Mouse (Mus musculus): Measurements from ENCODE around the gene Nufip2. TPM values are rescaled to one million over a fixed set of nuclear protein-coding genes. Genes with fewer than 3 reads are reported as not detected.
"Not testable (repeated sequence)": the region's sequence is repeated elsewhere in the genome, so short reads cannot be mapped to it uniquely, and the experiment has no call there.

Gene Nufip2
- polyA plus RNA-seq, 1 experiment, result 5.4 TPM

DNA sequence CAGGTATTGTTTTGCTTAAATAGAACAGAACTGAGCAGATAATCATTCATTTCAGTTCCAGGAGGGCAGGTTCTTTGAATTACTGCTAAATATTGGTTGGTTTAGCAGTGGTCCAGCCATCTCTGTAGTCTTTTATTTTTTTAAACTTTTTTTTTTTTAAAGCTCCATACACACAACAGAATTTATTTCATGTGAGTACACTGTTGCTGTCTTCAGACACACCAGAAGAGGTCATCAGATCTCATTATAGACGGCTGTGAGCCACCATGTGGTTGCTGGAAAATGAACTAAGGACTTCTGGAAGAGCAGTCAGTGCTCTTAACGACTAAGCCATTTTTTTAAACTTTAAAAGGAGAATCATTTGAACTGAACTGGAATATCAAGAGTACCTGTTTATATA lies 11.3 kb downstream of the Nufip2 start:
- WGBS, result 14% methylated on average over 2 of the region's 2 CpGs
- DNase-seq (ENCODE audit: low read depth, low spot score), result no peak

GRCm38 (mm10) chr11:77705920-77706319 lies 20.0 kb downstream of the Nufip2 start:
- WGBS, result 85% methylated on average over 3 of the region's 3 CpGs
- no peak for DNase-seq (ENCODE audit: low read depth, low spot score)

GRCm38 (mm10) chr11:77709039-77709438 lies 23.1 kb downstream of the Nufip2 start:
- no peak for DNase-seq (ENCODE audit: low read depth, low spot score)
- 47% methylated on average over 3 of the region's 3 CpGs for WGBS

- WGBS, result 66% methylated on average over 3 of the region's 3 CpGs
- no peak for DNase-seq (ENCODE audit: low read depth, low spot score)
Measured at GRCm38 (mm10) chr11:77713736-77714135, 27.8 kb downstream of the Nufip2 start.

DNA sequence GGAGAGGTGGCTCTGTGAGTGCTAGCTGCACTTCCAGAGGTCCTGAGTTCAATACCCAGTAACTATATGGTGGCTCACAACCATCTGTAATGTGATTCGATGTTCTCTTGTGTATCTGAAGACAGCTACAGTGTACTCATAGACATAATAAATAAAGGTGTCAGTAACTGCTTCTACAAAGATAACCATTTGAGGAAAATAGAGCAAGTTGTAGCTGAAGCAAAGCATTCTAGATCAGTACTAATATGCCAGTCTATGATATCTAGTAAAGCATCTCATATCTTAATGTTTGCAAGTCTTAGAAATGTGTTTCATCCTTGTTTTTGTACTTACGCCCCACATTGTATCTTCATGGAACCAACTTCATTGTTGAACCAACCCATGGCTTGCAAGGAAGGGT lies 33.1 kb downstream of the Nufip2 start:
- 90% methylated on average over 2 of the region's 2 CpGs for WGBS

GRCm38 (mm10) chr11:77721389-77721788 lies 35.4 kb downstream of the Nufip2 start:
- 89% methylated on average over 4 of the region's 4 CpGs for WGBS
- no peak for DNase-seq (ENCODE audit: low read depth, low spot score)

More for the DNA sequence above, 33.1 kb downstream of the Nufip2 start:
- no peak for DNase-seq (ENCODE audit: low read depth, low spot score)

DNA sequence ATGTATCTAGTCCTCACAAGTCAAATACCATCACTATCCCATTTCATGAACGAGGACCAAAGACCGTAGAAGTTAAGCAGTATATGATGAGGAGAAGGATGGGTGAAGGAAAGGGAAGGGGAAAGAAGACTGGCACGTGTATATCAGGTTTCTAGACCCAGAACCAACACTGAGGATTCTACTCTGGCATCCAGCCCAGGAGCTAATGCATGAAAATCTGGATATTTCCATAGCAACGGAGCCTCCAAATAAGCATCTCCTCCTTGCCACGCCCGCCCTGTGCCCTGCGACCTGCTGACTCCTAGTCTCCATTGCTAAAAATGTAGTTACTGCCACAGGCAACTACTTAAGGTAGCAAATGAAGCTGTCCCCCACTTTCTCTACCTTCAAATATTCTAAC lies 38.8 kb downstream of the Nufip2 start:
- DNase-seq (ENCODE audit: low read depth, low spot score), result no peak
- 83% methylated on average over 7 of the region's 7 CpGs for WGBS

DNA sequence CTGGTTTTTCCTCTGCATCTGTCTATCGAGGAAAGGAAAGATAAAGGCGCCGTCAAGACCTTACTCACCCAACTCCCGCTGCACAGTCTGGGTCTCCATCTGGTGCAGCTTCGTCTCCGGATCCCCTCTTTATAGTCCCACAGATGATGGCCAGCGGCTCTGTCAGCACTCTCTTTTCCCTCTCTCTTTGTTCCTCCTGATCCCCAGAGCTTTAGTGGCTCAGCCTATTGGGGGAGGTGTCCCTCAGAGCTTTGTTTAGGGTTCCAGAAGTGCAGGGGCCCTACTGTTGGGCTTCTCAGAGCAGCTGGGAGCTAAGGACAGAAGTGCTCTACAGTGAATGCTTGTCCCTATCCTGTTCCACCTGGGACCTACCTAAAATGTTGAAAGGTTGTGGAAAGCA lies 39.2 kb downstream of the Nufip2 start, which contains the start of gene Cryba1:
Gene Cryba1 (minus strand): TSS at position 101 of the 400 bp plus-strand sequence.
- DNase-seq (ENCODE audit: low read depth, low spot score), result no peak
- WGBS, result 71% methylated on average over 7 of the region's 7 CpGs

DNA sequence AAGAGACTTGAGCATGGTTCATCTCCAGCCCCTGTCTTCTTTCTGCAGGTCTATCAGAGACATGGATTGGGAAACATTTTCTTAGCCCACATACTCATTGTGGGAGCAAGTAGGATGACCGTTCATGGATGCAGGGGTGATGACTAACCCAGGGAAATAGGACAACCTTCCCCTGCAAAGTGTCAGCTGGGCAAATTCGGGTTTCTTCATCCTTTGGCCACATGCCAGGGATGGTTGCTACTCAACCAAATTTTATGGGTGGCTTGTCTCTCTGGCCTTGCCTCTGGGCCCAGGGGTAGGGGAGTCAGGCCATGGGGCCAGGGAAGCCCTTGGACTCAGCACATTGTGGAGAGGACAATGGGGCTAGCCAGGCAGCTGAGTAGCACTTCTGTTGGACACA lies 42.6 kb downstream of the Nufip2 start:
- no peak for DNase-seq (ENCODE audit: low read depth, low spot score)
- WGBS, result 48% methylated on average over 2 of the region's 2 CpGs

GRCm38 (mm10) chr11:77737289-77737688 lies 51.3 kb downstream of the Nufip2 start:
- DNase-seq (ENCODE audit: low read depth, low spot score), result peak; percentile 67
- 0% methylated on average over 6 of the region's 6 CpGs for WGBS

GRCm38 (mm10) chr11:77738555-77738954 lies 52.6 kb downstream of the Nufip2 start:
- DNase-seq (ENCODE audit: low read depth, low spot score), result no peak
- 66% methylated on average over 7 of the region's 7 CpGs for WGBS

GRCm38 (mm10) chr11:77743966-77744365 lies 58.0 kb downstream of the Nufip2 start:
- no peak for DNase-seq (ENCODE audit: low read depth, low spot score)
- 18% methylated on average over 6 of the region's 6 CpGs for WGBS

DNA sequence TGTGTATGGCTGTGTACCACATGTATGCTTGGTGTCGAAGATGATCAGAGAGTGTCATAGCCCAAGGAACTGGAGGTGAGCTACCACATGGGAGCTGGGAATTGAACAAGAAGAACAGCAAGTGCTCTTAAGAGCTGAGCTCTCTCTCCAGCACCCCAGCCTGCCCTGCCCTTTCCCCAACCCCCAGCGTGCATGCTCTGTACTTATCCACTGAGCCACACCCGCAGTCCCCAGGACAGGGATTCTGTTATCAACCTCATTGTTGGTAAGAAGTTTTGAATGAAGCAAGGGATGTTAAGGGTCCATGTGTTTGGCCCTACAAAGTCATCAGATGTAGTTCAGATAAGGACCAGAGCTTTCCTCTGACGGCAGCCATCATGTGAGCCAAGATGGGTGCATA lies 60.7 kb downstream of the Nufip2 start:
- DNase-seq (ENCODE audit: low read depth, low spot score), result no peak
- WGBS, result 82% methylated on average over 4 of the region's 4 CpGs

- not testable (repeated sequence) for DNase-seq (ENCODE audit: low read depth, low spot score)
- 93% methylated on average over 14 of the region's 15 CpGs for WGBS
Measured at GRCm38 (mm10) chr11:77747103-77747502, 61.1 kb downstream of the Nufip2 start.

DNA sequence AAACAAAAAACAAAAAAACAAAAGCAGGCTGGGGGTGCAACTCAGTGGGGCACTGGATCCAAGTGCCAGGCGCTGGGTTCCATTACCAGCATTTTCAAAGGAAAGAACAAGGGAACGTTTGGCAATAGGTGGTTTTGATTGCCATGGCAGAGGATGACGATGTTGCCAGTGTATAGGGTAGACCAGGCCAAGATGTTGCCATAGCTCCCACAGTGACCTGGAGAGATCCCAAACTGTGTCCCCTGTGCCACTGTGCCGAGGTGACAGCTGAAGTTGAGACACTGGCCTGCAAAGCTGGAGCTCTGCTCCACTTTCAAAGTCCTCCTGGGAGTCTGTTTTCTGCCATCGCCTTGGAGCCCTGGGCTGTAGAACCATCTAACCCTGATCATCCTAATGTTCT lies 63.0 kb downstream of the Nufip2 start:
- WGBS, result 85% methylated on average over 5 of the region's 5 CpGs
- DNase-seq (ENCODE audit: low read depth, low spot score), result no peak

DNA sequence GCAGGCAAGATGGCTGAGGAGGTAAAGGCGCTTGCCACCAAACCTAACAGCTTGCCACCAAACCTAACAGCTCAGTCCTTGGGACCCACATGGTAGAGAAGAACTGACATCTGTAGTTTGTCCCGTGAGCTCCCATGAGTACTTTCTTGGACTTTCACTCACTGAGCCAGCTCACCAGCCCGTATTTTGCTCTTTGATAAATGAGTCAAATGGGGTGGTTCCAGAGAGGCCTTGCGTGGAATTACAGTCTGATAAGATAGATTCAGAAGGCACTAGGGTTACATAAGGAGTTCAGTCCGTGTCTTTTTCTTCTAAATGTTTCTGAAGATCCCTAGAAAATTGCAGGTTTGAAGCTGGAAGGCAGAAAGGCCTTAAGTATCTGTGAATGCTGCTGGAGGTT lies 66.6 kb downstream of the Nufip2 start:
- no peak for DNase-seq (ENCODE audit: low read depth, low spot score)
- 73% methylated on average over 5 of the region's 5 CpGs for WGBS

GRCm38 (mm10) chr11:77753469-77753868 lies 67.5 kb downstream of the Nufip2 start:
- 85% methylated on average over 3 of the region's 3 CpGs for WGBS
- no peak for DNase-seq (ENCODE audit: low read depth, low spot score)

GRCm38 (mm10) chr11:77760031-77760430 lies 74.1 kb downstream of the Nufip2 start:
- no peak for DNase-seq (ENCODE audit: low read depth, low spot score)
- 90% methylated on average over 4 of the region's 4 CpGs for WGBS

GRCm38 (mm10) chr11:77762783-77763672 lies 77.1 kb downstream of the Nufip2 start, which contains the start of gene Myo18a:
TSS of gene Myo18a (plus strand) at chr11:77763246.
- WGBS, result 3% methylated on average over 78 of the region's 79 CpGs
- DNase-seq (ENCODE audit: low read depth, low spot score), result no peak

DNA sequence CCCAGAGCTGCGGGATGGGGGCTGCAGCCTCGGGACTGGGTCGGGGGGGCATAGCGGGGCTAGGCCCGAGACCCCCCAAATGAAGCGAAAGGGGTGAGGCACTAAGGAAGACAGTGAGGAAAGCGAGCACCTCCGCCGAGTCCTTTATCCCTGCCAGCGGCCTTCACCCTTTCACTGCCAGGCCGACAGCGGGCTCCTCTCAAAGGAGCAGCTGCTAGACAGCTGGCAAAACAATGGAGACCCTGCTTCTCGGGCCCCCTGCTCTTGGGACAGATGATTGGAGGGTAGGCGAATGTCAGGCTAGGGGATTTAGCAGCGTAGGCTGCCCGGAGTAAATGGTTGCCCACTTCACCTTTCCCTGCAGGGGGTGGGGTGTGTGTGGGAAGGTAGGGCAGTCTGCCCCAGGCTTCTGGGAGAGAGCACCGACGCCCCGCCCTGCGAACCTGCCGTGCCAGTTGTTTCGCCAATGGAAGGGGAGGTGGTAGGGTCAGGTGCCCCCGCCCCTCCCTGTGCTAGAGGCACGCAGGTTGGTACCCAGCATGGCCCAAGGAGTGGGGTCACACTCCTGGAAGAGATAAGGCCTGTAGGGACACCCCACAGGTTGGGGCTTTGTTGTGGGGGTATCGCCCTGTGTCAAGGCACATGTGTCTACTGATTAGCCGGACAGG lies 77.9 kb downstream of the Nufip2 start:
- WGBS, result 6% methylated on average over 26 of the region's 26 CpGs
- no peak for DNase-seq (ENCODE audit: low read depth, low spot score)

All from large intestine, adult 2 months (tissue).